Mouse (Mus musculus) heart, embryonic 14.5 days (tissue): ENCODE results near the gene Sla2. TPM values are rescaled to one million over a fixed set of nuclear protein-coding genes. Genes with fewer than 3 reads are reported as not detected.
A peak's percentile ranks its signal among the peaks of the same experiment; 100 is the strongest.

Experiments used
- ATAC-seq: fragments of 200-750 bp; cut with Nextera tagmentation; 2 replicates; pipeline ENCODE4 v1.8.0; 2017; ENCODE audit warnings: low read depth, moderate TSS enrichment; ENCODE audit not compliant: insufficient number of reproducible peaks, insufficient read depth, low FRiP score
- H3K27ac ChIP-seq, 2 experiments: fragments of 200-500 bp in 1 of 2; fragments of 300-500 bp in 1 of 2; sonication (generic) in 1 of 2; replicated peaks in 1 of 2; 2 replicates each; pipeline ENCODE4 v1.5.1; 2012 to 2014; ENCODE audit warnings: low read depth in 2 of 2, low read length in 2 of 2, control low read depth in 1 of 2, mild to moderate bottlenecking in 1 of 2, mixed read lengths in 1 of 2; ENCODE audit not compliant: control insufficient read depth in 1 of 2, insufficient read depth in 1 of 2
- H3K27me3 ChIP-seq: fragments of 300-500 bp; sonication (generic); 2 replicates; pipeline ENCODE4 v1.6.1; 2014; ENCODE audit warnings: mild to moderate bottlenecking, low read length, control low read depth; ENCODE audit not compliant: control insufficient read depth, insufficient read depth
- H3K36me3 ChIP-seq: fragments of 300-500 bp; sonication (generic); 2 replicates; pipeline ENCODE4 v1.6.1; 2014; ENCODE audit warnings: mild to moderate bottlenecking, control low read depth, low read length, mixed read lengths; ENCODE audit not compliant: control insufficient read depth, insufficient read depth
- H3K4me1 ChIP-seq, 2 experiments: fragments of 200-500 bp in 1 of 2; fragments of 300-500 bp in 1 of 2; sonication (generic) in 1 of 2; 2 replicates each; pipeline ENCODE4 v1.6.1; 2012 to 2014; ENCODE audit warnings: low read length in 2 of 2, control low read depth in 1 of 2, mixed read lengths in 1 of 2; ENCODE audit not compliant: control insufficient read depth in 2 of 2, insufficient read depth in 2 of 2
- H3K4me2 ChIP-seq: fragments of 300-500 bp; sonication (generic); 2 replicates; pipeline ENCODE4 v1.6.1; 2014; ENCODE audit warnings: mild to moderate bottlenecking, low read length
- H3K4me3 ChIP-seq, 2 experiments: fragments of 200-500 bp in 1 of 2; fragments of 300-500 bp in 1 of 2; sonication (generic) in 1 of 2; 2 replicates each; pipeline ENCODE4 v1.5.1; 2012 to 2014; ENCODE audit warnings: low read length in 2 of 2, mild to moderate bottlenecking in 2 of 2, control low read depth in 1 of 2, low read depth in 1 of 2, moderate library complexity in 1 of 2; ENCODE audit not compliant: control insufficient read depth in 1 of 2, insufficient read depth in 1 of 2
- H3K9ac ChIP-seq: fragments of 300-500 bp; sonication (generic); 2 replicates; pipeline ENCODE4 v1.6.1; 2014; ENCODE audit warnings: mild to moderate bottlenecking, low read length
- H3K9me3 ChIP-seq: fragments of 300-500 bp; sonication (generic); 2 replicates; pipeline ENCODE4 v1.6.1; 2016; ENCODE audit warnings: low read length, control low read depth; ENCODE audit not compliant: control insufficient read depth
- WGBS: fragments of 180-500 bp; shearing (Covaris S2); extraction: QIAGEN DNeasy Blood & Tissue Kit; methylation state at CpG from one replicate; pipeline ENCODE4 v1.1.7; 2014; 5-methylcytosine and 5-hydroxymethylcytosine counted together
- polyA plus RNA-seq: library from polyadenylated mRNA; unstranded; fragments of >200 nt; fragmentation: Nextera tagmentation; extraction: Ambion mirVana; gene quantifications from 2 replicates; pipeline ENCODE4 v1.2.1, GENCODE M21; 2014

Gene Sla2
- polyA plus RNA-seq, 1 experiment from 2014 or later, result 0.26 TPM

- no peak for ATAC-seq
- WGBS, result 87% methylated on average over 3 of the region's 3 CpGs
Measured at GRCm38 (mm10) chr2:156879541-156879940, 7.5 kb downstream of the Sla2 start.

GRCm38 (mm10) chr2:156877726-156878125 lies 9.3 kb downstream of the Sla2 start:
- H3K27me3 ChIP-seq, result no peaks in the 10 kb centered on the region
- H3K4me1 ChIP-seq, result no peaks in the 10 kb centered on the region; a peak in 1 of 4 replicates
- ATAC-seq, result no peak
- WGBS, result 51% methylated on average over 9 of the region's 9 CpGs
- peaks cover 22% of the 10 kb centered on the region for H3K36me3 ChIP-seq
- no peak overlapping the region for H3K9ac ChIP-seq
- H3K9me3 ChIP-seq, result no peaks in the 10 kb centered on the region
- H3K4me2 ChIP-seq, result no peak overlapping the region
- H3K4me3 ChIP-seq, result no peak overlapping the region
- H3K27ac ChIP-seq, result no peak overlapping the region

More at GRCm38 (mm10) chr2:156879541-156879940, 7.5 kb downstream of the Sla2 start:
- peaks cover 4% of the 10 kb centered on the region for H3K36me3 ChIP-seq
- H3K27ac ChIP-seq, result no peak overlapping the region
- peaks cover under 1 to 3% of the 10 kb centered on the region in 2 experiments; a peak in 1 of 4 replicates for H3K4me1 ChIP-seq
- no peak overlapping the region for H3K9ac ChIP-seq
- no peaks in the 10 kb centered on the region for H3K27me3 ChIP-seq
- H3K4me3 ChIP-seq, result no peak overlapping the region
- no peaks in the 10 kb centered on the region for H3K9me3 ChIP-seq
- no peak overlapping the region for H3K4me2 ChIP-seq

GRCm38 (mm10) chr2:156874760-156875510 lies 12.1 kb downstream of the Sla2 start:
- Histone ChIP-seq H3K36me3 (peaks cover 48% of the 10 kb centered on the region), H3K4me3 (no peak overlapping the region), H3K4me1 (peaks cover 2 to 6% of the 10 kb centered on the region in 2 experiments), H3K9me3 (no peaks in the 10 kb centered on the region), H3K9ac (no peak overlapping the region), H3K27me3 (no peaks in the 10 kb centered on the region), H3K4me2 (no peak overlapping the region), H3K27ac (no peak overlapping the region)
- 93% methylated on average over 4 of the region's 4 CpGs for WGBS
- ATAC-seq, result no peak

- no peak overlapping the region for H3K27ac ChIP-seq
- H3K36me3 ChIP-seq, result peaks cover 55% of the 10 kb centered on the region
- 89% methylated on average over 8 of the region's 8 CpGs for WGBS
- peaks cover 2 to 9% of the 10 kb centered on the region in 2 experiments for H3K4me1 ChIP-seq
- H3K4me3 ChIP-seq, result no peak overlapping the region
- no peak for ATAC-seq
- no peaks in the 10 kb centered on the region for H3K9me3 ChIP-seq
- no peaks in the 10 kb centered on the region for H3K27me3 ChIP-seq
- H3K4me2 ChIP-seq, result no peak overlapping the region
- H3K9ac ChIP-seq, result no peak overlapping the region
Measured at GRCm38 (mm10) chr2:156874047-156874759, 12.8 kb downstream of the Sla2 start.

- no peaks in the 10 kb centered on the region for H3K27me3 ChIP-seq
- H3K4me3 ChIP-seq, result no peak overlapping the region
- 0 out of 2 replicates have a peak, but pooled peaks have one; percentile 13 for ATAC-seq
- H3K9ac ChIP-seq, result no peak overlapping the region
- no peaks in the 10 kb centered on the region for H3K9me3 ChIP-seq
- H3K4me1 ChIP-seq, result peaks cover 2 to 9% of the 10 kb centered on the region in 2 experiments; a peak in 3 of 4 replicates
- no peak overlapping the region for H3K4me2 ChIP-seq
- WGBS, result 27% methylated on average over 5 of the region's 5 CpGs
- H3K27ac ChIP-seq, result no peak overlapping the region
- H3K36me3 ChIP-seq, result peaks cover 61% of the 10 kb centered on the region
Measured at GRCm38 (mm10) chr2:156873629-156874028, 13.4 kb downstream of the Sla2 start.

GRCm38 (mm10) chr2:156870519-156870918 lies 16.5 kb downstream of the Sla2 start:
- no peaks in the 10 kb centered on the region for H3K9me3 ChIP-seq
- H3K4me1 ChIP-seq, result peaks cover 2 to 9% of the 10 kb centered on the region in 2 experiments; a peak in 3 of 4 replicates
- 33% methylated on average over 6 of the region's 6 CpGs for WGBS
- ATAC-seq, result no peak
- no peak overlapping the region for H3K4me3 ChIP-seq
- H3K9ac ChIP-seq, result no peak overlapping the region
- H3K4me2 ChIP-seq, result no peak overlapping the region
- peaks cover 92% of the 10 kb centered on the region for H3K36me3 ChIP-seq
- no peak overlapping the region for H3K27ac ChIP-seq
- no peaks in the 10 kb centered on the region for H3K27me3 ChIP-seq

- no peak for ATAC-seq
- H3K36me3 ChIP-seq, result peaks cover 94% of the 10 kb centered on the region
- peaks cover 2 to 13% of the 10 kb centered on the region in 2 experiments for H3K4me1 ChIP-seq
- H3K4me2 ChIP-seq, result no peak overlapping the region
- H3K27ac ChIP-seq, result no peak overlapping the region
- H3K4me3 ChIP-seq, result no peak overlapping the region
- H3K9ac ChIP-seq, result no peak overlapping the region
- 84% methylated on average over 7 of the region's 7 CpGs for WGBS
- no peaks in the 10 kb centered on the region for H3K9me3 ChIP-seq
- no peaks in the 10 kb centered on the region for H3K27me3 ChIP-seq
Measured at GRCm38 (mm10) chr2:156869554-156869953, 17.4 kb downstream of the Sla2 start.
